Mouse (Mus musculus): ENCODE results near the gene S100a3. TPM values are rescaled to one million over a fixed set of nuclear protein-coding genes. Genes with fewer than 3 reads are reported as not detected.

Gene S100a3
- total and polyA plus RNA-seq, 3 experiments: not detected

GRCm38 (mm10) chr3:90581141-90581540 lies 20.8 kb downstream of the S100a3 start:
- Histone ChIP-seq H3K27me3 (replicated peaks) (peaks cover 2% of the 10 kb centered on the region), H3K9ac (ENCODE audit: insufficient read depth, low read depth) (no peak overlapping the region), H3K4me1 (ENCODE audit: control insufficient read depth in 1 of 2, insufficient read depth in 2 of 2) (peaks cover 8 to 26% of the 10 kb centered on the region in 2 experiments), H3K27ac (ENCODE audit: insufficient read depth, low read depth) (no peak overlapping the region), H3K4me3 (replicated peaks in 1 of 3; ENCODE audit: low read depth in 2 of 3, low read length in 2 of 3, poor library complexity in 1 of 3) (no peak overlapping the region), H3K36me3 (replicated peaks in 1 of 2; ENCODE audit: control insufficient read depth in 1 of 2, insufficient read depth in 1 of 2, low read length in 1 of 2) (no peaks in the 10 kb centered on the region), H3K79me2 (replicated peaks; ENCODE audit: control insufficient read depth, extremely low read depth, insufficient read depth, poor library complexity, severe bottlenecking) (no peaks in the 10 kb centered on the region), H3K4me2 (ENCODE audit: insufficient read depth, low read depth, poor library complexity, severe bottlenecking) (no peak overlapping the region), H3K9me3 (replicated peaks; ENCODE audit: low read length) (no peaks in the 10 kb centered on the region)
- in situ Hi-C loops (cut with MboI; ENCODE audit: low pct_ligation_motif_present, low pct_unique_long_range_greater_than_20kb, low sequenced_read_pairs): no loop called here
- TF ChIP-seq UBTF (IDR thresholded peaks at IDR 0.05; ENCODE audit: low read depth, low read length) (no peak), CHD1 (IDR thresholded peaks at IDR 0.05; ENCODE audit: low read depth, low read length) (no peak), MYC (IDR thresholded peaks at IDR 0.05; ENCODE audit: low read depth, low read length) (no peak), RCOR1 (conservative IDR thresholded peaks at IDR 0.05; ENCODE audit: low read depth, low read length) (no peak), JUN (IDR thresholded peaks at IDR 0.05; ENCODE audit: insufficient read depth, low read depth, low read length) (no peak), MAZ (IDR thresholded peaks at IDR 0.05; ENCODE audit: low read depth, low read length) (no peak), NELFE (IDR thresholded peaks at IDR 0.05; ENCODE audit: low read depth, low read length) (no peak), TCF12 (IDR thresholded peaks at IDR 0.05; ENCODE audit: low read depth, low read length) (no peak), MEF2A (IDR thresholded peaks at IDR 0.05; ENCODE audit: borderline replicate concordance, low read depth, low read length) (no peak), ZMIZ1 (IDR thresholded peaks at IDR 0.05; ENCODE audit: low read depth, low read length) (no peak), ELF1 (IDR thresholded peaks at IDR 0.05; ENCODE audit: low read depth, low read length) (no peak), GABPA (IDR thresholded peaks at IDR 0.05; ENCODE audit: insufficient replicate concordance, low read depth, low read length) (no peak), ZKSCAN1 (IDR thresholded peaks at IDR 0.05; ENCODE audit: borderline replicate concordance, low read depth, low read length) (no peak), SIN3A (IDR thresholded peaks at IDR 0.05; ENCODE audit: low read length) (no peak), ZC3H11A (IDR thresholded peaks at IDR 0.05; ENCODE audit: low read depth, low read length) (no peak), POLR2AphosphoS2 (IDR thresholded peaks at IDR 0.05; ENCODE audit: low read depth, low read length) (no peak), ETS1 (conservative IDR thresholded peaks at IDR 0.05; ENCODE audit: low read depth, low read length) (no peak), CTCF (conservative IDR thresholded peaks at IDR 0.05 in 1 of 2, IDR thresholded peaks at IDR 0.05 in 1 of 2; ENCODE audit: low read depth in 2 of 2, low read length in 2 of 2) (no peak), USF1 (IDR thresholded peaks at IDR 0.05; ENCODE audit: low read depth, low read length) (no peak), E2F4 (IDR thresholded peaks at IDR 0.05; ENCODE audit: insufficient replicate concordance, low read depth, low read length) (no peak)
- dilution Hi-C loops (cut with MboI; ENCODE audit: extremely low pct_ligation_motif_present, extremely low pct_unique_long_range_greater_than_20kb, low sequenced_read_pairs): no loop called here
- no peak for DNase-seq (ENCODE audit: extremely low read depth)

GRCm38 (mm10) chr3:90582156-90582555 lies 21.8 kb downstream of the S100a3 start:
- Histone ChIP-seq H3K79me2 (replicated peaks; ENCODE audit: control insufficient read depth, extremely low read depth, insufficient read depth, poor library complexity, severe bottlenecking) (no peaks in the 10 kb centered on the region), H3K9me3 (replicated peaks; ENCODE audit: low read length) (no peaks in the 10 kb centered on the region), H3K36me3 (replicated peaks in 1 of 2; ENCODE audit: control insufficient read depth in 1 of 2, insufficient read depth in 1 of 2, low read length in 1 of 2) (no peaks in the 10 kb centered on the region), H3K9ac (ENCODE audit: insufficient read depth, low read depth) (no peak overlapping the region), H3K4me2 (ENCODE audit: insufficient read depth, low read depth, poor library complexity, severe bottlenecking) (no peak overlapping the region), H3K4me1 (ENCODE audit: control insufficient read depth in 1 of 2, insufficient read depth in 2 of 2) (peaks cover 16 to 36% of the 10 kb centered on the region in 2 experiments), H3K27ac (ENCODE audit: insufficient read depth, low read depth) (no peak overlapping the region), H3K4me3 (replicated peaks in 1 of 3; ENCODE audit: low read depth in 2 of 3, low read length in 2 of 3, poor library complexity in 1 of 3) (no peak overlapping the region), H3K27me3 (replicated peaks) (peaks cover 2% of the 10 kb centered on the region)
- DNase-seq (ENCODE audit: extremely low read depth): no peak
- dilution Hi-C loops (cut with MboI; ENCODE audit: extremely low pct_ligation_motif_present, extremely low pct_unique_long_range_greater_than_20kb, low sequenced_read_pairs): no loop called here
- no peak for TF ChIP-seq PAX5 (IDR thresholded peaks at IDR 0.05; ENCODE audit: low read length)
- no peak for TF ChIP-seq ZC3H11A (IDR thresholded peaks at IDR 0.05; ENCODE audit: low read depth, low read length)
- TF ChIP-seq SIN3A (IDR thresholded peaks at IDR 0.05; ENCODE audit: low read length): no peak
- no peak for TF ChIP-seq CHD2 (IDR thresholded peaks at IDR 0.05; ENCODE audit: low read length)
- peak; percentile 32 for TF ChIP-seq SMC3 (IDR thresholded peaks at IDR 0.05; ENCODE audit: low read depth, low read length)
- no peak for TF ChIP-seq KAT2A (IDR thresholded peaks at IDR 0.05; ENCODE audit: insufficient replicate concordance, low read length)
- TF ChIP-seq POLR2A (IDR thresholded peaks at IDR 0.05; ENCODE audit: low read depth, low read length): no peak
- no peak for TF ChIP-seq USF1 (IDR thresholded peaks at IDR 0.05; ENCODE audit: low read depth, low read length)
- TF ChIP-seq MEF2A (IDR thresholded peaks at IDR 0.05; ENCODE audit: borderline replicate concordance, low read depth, low read length): no peak
- TF ChIP-seq NELFE (IDR thresholded peaks at IDR 0.05; ENCODE audit: low read depth, low read length): no peak
- TF ChIP-seq RAD21 (IDR thresholded peaks at IDR 0.05; ENCODE audit: low read depth, low read length): peak; percentile 29
- TF ChIP-seq ETS1 (conservative IDR thresholded peaks at IDR 0.05; ENCODE audit: low read depth, low read length): no peak
- TF ChIP-seq HCFC1 (IDR thresholded peaks at IDR 0.05; ENCODE audit: low read depth, low read length): no peak
- TF ChIP-seq E2F4 (IDR thresholded peaks at IDR 0.05; ENCODE audit: insufficient replicate concordance, low read depth, low read length): no peak
- TF ChIP-seq CTCF (conservative IDR thresholded peaks at IDR 0.05 in 1 of 2, IDR thresholded peaks at IDR 0.05 in 1 of 2; ENCODE audit: low read depth in 2 of 2, low read length in 2 of 2): peak; percentile 54 to 62; a peak in 3 of 4 replicates
- no peak for TF ChIP-seq JUND (conservative IDR thresholded peaks at IDR 0.05; ENCODE audit: low read depth, low read length)
- no peak for TF ChIP-seq ZMIZ1 (IDR thresholded peaks at IDR 0.05; ENCODE audit: low read depth, low read length)
- no peak for TF ChIP-seq MAX (IDR thresholded peaks at IDR 0.05; ENCODE audit: low read length)
- in situ Hi-C loops (cut with MboI; ENCODE audit: low pct_ligation_motif_present, low pct_unique_long_range_greater_than_20kb, low sequenced_read_pairs): no loop called here
